Mouse (Mus musculus) left cerebral cortex, postnatal 14 days (tissue): ENCODE measurements around the gene Aldh3b3. TPM values are rescaled to one million over a fixed set of nuclear protein-coding genes. Genes with fewer than 3 reads are reported as not detected.

Experiments
- DNase-seq, 2 experiments: peaks; one replicate each; pipeline ENCODE4 v3.0.0; 2021 to 2022; ENCODE audit warnings: low spot score in 2 of 2, mixed read lengths in 1 of 2
- intact Hi-C: fragments of 180-260 bp; cut with DNase I; formaldehyde crosslinking; loops from one replicate; pipeline ENCODE4 v1.15.1; 2025
- long read RNA-seq, 2 experiments: library from polyadenylated mRNA; stranded (forward); transcript quantifications; one replicate each; pipeline ENCODE4 v2.0.0; 2021
- total RNA-seq, 2 experiments: library from RNA; stranded (reverse); gene quantifications; 2 replicates each; pipeline ENCODE4 v1.2.3; 2021

Gene Aldh3b3
- total RNA-seq: under 1 TPM in 1 of 2 experiments, not detected in 1; 0.13 TPM
- long read RNA-seq, experiment 1: 0 reads
- long read RNA-seq, experiment 2: 0 reads

DNA sequence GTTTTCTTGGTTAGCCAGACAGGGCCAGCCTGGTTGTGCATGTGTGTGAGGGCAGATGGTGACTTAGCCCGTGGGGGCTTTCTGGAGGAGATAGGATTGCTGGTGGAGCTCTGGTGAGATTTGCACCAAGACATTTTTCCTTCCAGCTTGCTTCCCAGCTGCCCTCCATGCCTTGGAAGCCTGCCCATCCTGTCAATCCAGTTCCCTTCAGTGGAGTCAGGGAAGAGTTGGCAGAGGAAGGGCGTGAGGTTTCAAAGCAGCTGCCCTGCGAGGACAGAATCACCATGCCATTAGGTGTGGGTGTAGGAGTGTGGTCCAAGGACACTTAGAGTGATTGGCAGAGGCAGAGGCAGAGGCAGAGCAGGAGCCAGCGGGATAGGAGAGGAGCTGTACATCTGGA is at the start of gene Aldh3b3:
Gene Aldh3b3, plus strand, starts transcription at position 176 of the 400 bp plus-strand sequence.
- no peak for DNase-seq
- intact Hi-C loops: loop anchor here (10.0 kb wide), 1 partner anchor 126 kb away; the partner anchor contains the start of gene Cabp2

DNA sequence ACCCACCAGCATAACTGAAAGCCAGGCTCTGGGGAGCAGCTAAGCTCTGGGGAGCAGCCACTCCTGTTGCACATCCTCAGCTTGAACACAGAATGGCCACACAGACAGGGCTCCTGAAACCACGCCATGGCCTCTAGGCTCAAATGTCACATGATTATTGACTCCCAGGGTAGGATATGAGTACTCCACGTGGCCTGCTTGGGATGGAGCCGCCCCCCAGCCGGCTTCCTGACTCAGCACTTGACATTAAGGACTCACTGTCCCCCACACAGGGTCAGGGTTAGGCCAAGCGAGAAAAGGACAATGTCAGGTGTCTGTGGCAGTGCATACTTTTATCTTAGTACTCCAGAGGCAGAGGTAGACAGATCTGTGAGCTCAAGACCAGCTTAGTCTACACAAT is 48.2 kb upstream of the Aldh3b3 start:
- DNase-seq: no peak
- intact Hi-C loops: no loop called here

DNA sequence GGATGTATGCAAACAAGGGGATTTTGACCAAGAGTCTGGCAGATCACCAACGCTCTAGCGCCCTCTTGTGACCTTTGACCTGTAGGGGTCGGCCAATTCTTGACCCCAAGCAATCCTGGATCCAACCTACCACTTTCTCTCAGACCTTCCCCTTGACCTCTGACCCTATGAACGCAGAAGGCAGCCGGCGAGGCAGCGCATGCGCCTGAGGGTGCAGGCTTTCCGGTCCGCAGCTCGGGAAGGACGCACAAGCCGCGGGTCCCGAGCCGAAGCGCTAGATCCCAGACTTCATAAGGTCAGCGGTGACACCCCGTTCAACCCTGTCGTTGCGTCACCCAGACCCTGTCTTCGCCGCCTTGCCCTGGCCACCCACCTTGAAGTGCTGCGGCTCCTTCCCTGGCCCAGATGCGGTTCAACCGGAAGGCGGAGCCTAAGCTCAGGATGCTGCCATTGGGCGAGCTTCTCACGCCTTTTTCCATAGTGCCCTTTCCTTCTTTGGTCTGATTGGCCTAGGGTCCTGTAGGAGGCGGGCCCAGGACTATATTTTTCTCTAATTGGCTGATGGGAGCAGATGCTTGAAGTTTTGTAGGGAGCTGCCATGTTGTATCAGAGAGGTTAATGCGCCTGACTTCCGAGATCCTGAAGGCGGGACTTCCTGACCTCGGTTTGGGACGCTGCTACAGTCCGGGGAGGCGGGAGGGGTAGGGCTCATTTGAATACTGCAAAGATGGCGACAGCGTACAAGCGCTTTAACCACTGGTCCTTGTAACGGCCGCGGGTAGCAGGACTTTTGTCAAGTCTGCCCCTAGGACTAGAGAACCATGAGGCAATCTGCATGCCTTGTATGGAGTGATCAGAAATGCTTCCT is 45.9 kb upstream of the Aldh3b3 start, which contains the start of gene Ndufs8:
Gene Ndufs8, minus strand, starts transcription at position 438 of the 868 bp plus-strand sequence.
- intact Hi-C loops: no loop called here
- DNase-seq: peak; percentile 91 to 97

DNA sequence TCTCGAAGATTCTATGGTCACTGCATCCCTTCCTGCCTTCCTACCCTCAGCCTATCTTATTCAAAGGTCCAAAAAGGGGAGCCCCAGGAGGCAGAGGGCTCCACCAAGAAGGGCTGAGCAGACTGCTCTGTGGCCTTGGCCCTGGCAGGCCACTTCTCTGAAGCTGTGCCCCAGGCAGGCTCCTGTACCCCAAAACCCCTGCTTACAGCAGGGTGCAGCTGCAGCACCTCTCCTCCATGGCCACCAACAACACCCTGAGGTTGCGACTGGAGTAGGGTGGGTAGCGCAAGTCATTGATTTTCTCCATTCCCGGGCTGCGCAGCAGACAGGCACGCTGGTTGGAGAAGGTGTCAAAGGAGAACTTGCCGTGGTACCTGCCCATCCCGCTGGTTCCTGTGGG is 44.8 kb upstream of the Aldh3b3 start:
- intact Hi-C loops: no loop called here
- DNase-seq: no peak

DNA sequence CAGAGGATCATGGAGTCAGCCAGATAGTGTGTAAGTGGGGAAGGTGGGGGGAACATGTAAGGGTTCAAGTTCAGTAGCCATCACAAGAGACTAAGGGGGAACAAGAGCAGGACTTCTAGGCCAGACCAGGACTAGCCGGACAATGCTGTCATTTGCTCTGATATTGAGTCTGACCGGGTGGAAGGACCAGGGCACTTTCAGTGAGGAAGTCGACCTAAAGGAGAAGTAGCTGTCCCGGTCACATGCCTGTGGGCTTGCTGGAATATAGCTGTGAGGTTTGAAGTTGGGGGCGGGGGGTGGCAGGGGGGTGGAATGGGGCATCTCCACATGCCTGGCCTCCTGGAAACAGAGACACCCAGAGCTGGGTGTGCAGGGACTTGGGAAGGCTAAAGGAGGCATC is 43.9 kb upstream of the Aldh3b3 start:
- intact Hi-C loops: no loop called here
- DNase-seq: no peak

DNA sequence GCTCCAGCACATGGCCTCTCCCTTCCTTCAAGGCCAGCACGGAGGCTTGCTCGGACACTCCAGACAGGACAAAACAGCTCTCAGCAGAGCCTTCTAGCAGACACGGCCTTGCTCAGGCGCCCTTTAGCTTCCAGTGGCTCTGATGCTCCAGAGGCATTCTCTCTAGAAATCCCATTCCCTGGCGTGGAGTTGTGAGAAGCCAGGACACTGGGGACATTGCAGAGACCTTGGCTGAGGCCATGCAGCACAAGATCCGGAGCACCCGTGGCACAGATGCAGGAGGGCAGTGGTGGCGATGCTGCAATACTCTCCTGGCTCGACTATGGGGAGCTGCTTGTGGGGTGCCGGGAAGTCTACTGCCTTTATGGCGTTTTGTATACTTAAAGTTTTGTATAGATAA is 41.7 kb upstream of the Aldh3b3 start:
- intact Hi-C loops: no loop called here
- DNase-seq: no peak

DNA sequence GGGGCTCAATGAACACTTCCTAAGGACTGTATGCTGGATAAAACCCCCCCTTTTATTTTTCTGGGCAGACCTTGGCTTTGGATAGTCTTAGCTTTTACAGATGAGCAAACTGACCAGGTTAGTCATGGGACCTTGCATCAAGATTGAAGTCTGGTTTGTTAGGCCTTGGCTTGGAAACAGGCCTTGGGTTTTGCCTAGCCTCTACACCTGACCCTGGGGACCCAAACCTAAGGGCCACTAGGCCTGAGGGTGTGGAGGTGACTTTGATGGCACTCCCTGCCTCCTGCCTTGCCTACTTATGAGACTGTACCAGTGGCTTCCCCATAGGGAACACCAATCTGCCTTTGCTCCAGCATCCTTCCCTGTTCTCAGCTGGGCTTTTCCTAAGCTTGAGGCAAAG is 38.5 kb upstream of the Aldh3b3 start:
- no peak for DNase-seq
- intact Hi-C loops: no loop called here

DNA sequence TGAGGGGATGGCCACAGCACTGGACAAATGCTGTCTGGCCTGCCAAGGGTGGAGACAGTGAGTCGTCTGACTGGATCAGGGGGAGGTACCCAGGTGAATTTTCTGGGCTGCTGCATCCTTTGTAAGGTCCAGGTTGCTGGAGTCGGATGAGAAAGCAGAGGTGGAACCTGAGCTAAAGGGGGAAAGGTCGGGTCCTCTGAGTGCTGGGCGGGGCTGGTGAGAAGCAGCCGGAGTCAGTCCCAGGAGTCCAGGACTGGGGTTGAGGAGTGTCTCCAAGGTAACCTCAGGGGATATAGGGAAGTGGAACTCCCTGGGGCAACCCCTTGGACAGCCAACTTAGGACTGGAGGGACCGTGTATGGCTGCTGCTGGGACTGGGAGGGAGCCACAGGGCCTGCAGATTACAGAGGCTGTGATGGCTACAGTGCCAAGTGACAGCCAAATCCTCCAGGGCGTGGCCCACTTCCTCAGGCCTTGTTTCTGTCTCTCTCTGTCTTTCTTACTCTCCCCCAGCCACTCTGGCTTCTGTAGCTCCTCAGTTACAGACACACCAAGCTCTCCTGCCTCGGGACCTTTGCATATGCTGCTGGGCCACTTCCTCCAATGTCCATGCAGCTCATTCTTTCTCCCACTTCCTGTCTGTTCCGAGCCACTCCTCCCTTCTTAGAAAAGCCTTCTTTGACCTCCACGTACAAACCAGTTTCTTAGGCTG is 35.6 kb upstream of the Aldh3b3 start:
- no peak for DNase-seq
- intact Hi-C loops: no loop called here

DNA sequence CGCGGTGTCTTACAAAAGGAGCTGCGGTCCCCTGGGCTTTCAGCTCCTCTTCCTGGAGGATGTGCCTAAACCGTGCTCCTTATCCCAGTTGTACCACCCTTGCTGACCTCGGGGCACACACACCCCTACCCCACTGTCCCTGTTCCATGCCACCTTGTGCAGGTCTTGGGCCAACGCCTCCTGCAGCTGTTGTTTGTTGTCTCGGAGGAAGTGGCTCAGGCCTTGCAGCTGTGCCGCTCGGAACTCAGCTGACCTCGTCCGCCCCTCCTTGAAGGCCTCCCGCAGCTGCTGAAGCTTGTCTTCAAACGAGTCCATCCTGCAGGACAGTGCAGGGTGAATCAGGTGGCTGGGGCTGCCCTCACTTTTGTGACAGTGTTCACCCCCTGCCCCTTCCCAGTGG is 34.9 kb upstream of the Aldh3b3 start:
- intact Hi-C loops: no loop called here
- DNase-seq: no peak

DNA sequence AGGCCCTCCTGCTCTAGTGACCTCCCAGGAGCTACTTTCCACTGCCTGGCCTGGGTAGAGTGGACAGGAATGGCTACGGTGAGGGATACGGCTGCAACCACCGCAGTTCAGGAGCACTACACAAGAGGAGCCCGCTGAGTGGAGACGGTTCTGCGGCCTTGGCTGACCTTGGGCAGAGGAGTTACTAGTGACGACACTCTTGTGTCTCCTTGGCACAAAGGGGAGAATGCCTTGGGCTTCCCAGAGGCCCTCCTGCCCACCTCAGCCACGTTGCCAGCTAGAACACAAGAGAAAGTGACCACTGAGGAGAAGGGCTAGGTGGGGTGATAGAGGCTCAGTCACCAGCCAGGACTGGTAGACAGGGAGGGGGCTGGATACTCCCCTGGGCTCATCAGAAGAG is 34.3 kb upstream of the Aldh3b3 start:
- no peak for DNase-seq

DNA sequence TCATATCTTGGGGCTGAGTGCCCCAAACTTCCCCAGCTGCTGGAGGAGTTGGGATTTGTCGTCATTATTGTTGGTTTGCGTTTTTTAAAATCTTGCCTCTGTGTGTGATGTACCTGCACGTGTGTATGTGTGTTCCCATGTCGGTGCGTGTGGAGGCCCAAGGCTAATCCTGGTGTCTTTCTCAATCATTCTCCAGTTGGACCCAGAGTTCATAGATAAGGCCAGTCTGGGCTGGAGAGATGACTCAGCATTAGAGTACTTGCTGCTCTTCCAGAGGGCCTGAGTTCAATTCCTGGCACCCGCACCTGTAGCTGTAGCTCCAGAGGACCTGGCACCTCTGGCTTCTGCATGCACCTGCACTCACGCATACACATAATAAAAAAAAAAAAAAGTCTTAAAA is 33.6 kb upstream of the Aldh3b3 start:
- DNase-seq: no peak
- intact Hi-C loops: no loop called here

More for the DNA sequence above, 34.3 kb upstream of the Aldh3b3 start:
- intact Hi-C loops: no loop called here

DNA sequence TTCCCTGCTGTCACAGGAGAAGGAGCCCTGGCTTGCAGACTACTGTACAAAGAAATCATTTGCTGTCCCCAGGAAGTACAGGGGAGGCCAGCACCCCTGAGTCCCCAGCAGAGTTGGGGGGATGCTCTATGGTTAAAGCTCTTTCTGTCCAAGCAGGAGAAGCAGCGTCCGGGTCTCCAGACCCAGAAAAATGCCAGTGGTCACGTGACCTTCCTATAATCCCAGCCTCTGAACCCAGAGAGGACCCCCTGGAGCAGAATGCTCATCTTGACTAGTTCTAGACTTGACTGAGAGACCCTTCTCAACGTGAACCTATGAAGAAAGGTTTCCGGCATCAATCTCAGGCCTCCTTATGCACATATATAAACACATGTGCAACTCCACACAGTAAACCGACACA is 32.6 kb upstream of the Aldh3b3 start:
- DNase-seq: no peak
- intact Hi-C loops: no loop called here

DNA sequence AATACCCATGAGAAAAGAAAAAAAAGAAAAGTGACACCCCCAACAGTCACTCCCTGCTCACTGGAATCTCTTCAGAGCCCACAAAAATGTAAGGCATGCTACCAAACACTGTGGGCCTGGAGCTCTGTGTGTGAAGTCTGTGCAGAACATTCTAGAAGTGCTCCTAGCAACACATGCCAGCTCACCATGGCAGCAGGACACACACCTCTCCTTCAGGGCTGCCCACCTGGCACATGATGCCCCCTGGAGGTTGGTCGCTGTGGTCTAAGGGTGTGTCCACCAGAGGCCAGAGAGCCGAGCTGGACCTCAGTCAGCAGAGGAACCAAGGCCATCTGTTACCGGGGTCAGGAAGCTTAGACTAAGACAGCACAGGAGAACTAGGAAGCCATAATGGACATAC is 32.2 kb upstream of the Aldh3b3 start:
- DNase-seq: no peak
- intact Hi-C loops: no loop called here

DNA sequence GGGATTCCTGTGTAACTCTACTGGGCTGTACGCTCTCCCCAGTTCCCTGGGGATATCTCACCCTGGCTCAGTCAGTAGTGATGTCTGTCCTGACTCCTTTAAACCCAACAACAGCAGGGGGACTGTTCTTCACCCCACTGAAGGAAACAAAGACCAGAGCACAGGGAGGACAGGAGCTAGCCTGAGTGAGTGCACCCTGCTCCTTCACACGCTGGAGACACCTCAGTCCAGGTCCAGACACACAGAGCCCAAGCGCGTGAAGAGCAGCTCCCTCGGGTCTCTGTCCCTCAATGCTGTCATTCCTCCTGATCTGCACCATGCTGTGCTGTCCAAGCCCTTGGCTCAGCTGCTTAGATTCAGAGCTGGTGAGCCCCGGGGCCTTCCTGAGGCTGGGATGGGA is 31.8 kb upstream of the Aldh3b3 start:
- intact Hi-C loops: no loop called here
- DNase-seq: no peak

DNA sequence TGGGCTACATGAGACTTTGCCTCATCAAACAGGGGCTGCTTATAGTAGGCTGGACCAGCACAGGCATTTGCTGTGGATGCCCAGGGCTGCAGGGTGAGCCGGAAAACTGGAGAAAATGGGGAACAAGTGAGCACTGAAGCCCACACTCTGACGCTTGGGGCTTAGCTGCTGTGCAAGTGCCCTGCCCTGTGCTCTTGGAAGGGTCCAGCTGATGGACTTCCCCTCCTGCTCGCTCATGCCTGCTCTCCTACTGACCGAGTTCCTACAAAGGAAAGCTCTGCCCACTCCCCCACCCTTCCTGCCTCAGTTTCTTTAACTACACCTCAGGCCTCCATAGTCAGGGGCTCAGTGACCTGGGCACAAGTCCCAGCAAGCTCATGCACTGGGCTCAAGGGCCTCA is 30.5 kb upstream of the Aldh3b3 start:
- intact Hi-C loops: no loop called here
- DNase-seq: no peak

DNA sequence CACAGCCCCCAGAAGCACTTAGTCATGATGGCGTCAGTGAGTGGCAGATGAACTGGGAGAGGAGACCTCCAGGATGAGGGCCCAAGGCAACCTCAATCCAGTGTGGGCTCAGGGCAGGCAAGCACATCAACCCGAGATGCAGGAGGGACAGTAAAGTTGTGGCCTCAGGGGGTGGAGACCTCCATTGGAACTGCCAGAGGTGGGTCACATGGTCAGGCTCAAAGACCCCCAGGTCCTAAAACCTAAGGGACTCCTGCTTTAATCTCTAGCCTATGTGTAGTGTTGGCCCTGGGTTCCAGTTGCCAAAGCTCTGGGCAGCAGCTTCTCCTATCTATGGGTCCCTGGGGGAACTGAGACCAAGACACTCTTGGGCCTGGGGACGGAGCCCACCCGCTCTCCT is 29.7 kb upstream of the Aldh3b3 start:
- intact Hi-C loops: no loop called here
- DNase-seq: no peak

DNA sequence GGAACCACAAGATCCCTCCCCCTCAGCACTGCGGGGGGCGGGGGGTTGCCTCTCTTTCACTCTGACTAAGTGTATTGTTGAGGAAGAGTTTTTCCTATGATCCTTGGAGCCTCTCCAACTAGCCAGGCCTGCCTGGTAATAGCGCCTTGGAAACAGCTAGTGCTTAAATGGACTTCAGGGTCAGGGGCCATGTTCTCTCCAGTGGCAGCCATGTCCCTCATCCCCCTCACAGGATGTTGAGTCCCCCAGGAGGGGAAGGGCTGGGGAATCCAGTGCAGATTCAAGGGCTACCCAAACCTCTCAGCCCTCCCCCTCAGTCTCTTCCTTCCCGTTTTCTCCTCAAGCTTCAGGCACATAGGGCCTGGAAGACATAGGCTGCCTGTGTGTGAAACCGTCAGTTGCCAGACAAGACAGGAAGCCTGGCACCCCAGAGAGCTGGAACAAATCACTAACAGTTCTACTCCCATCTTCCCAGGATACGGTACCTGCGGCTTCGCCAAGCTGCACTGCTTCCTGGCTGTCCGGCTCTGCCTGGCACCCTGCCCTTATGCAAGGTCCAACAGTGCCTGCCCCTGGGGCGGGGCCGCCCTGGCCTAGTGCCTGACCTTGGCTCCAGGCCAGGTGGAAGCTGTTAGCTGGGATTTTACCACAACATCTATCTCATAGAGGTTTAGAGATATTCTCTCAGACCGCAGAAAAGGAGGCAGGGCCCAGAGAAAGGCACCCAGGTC is 29.1 kb upstream of the Aldh3b3 start, which contains the start of gene Aldh3b1:
Gene Aldh3b1, minus strand, starts transcription at position 598 of the 731 bp plus-strand sequence.
- intact Hi-C loops: no loop called here
- DNase-seq: peak; percentile 61 to 63

DNA sequence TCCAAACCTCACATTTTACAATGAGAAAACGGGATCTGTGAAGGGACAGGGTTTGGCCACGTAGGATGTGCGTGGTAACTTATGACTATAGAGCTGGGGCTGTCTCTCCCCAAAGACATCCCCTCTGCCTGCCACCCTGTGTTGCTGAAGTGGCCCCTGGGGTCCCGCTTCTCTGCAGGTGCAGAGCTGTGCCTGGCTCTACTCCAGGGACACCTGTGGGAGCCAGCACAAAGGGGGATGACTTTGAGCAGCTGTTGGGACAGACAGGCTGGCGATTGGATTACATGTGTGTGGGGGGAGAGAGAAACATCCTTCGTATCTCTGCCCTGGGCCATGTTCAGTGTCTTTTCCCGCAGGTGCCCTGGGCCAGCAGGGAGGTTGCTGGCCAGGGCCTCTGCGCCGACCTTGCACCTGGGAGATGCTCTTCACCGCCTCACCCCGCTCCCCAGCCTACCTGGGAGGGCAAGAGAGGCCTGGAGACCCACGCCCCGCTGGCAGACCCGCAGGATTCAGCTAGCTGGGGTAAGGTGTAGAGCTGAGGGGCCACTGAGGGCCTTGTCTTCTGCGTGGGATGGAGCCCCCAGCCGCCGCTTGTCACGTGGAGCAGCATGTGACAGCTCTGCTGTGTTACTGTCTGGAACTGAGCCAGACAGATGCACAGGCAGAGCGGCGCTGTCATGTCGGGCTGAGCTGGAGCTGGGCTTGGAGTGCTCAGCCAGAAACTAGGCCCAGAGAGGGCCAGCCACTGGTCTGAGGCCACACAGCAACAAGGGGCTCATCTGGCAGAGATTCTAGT is 28.0 kb upstream of the Aldh3b3 start:
- DNase-seq: no peak
- intact Hi-C loops: no loop called here

DNA sequence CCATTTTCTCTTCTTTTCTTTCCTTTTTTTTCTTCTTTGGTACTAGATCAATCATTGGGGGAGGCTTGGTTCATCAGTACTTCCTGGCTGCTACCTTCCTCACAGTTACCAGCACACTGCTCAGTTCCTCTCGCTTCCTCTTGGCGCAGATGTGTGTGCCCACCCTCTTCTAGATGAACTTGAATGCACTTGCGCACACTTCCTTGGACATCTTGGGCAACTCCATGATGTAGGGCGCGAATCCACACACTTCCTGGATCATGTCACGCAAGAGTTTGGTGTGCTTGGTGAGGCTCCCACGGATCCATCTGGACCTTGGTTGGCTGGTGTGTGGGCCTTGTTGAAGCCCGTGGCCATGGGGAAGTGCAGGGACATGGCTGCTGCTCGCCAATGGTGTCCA is 26.7 kb upstream of the Aldh3b3 start:
- intact Hi-C loops: no loop called here
- DNase-seq: no peak
